Mouse (Mus musculus): ENCODE measurements at regions not wholly inside any gene's neighbourhood (a gene's known extent, or its start where the extent isn't known, plus 50 kb on each side); places are given as distances from the start of the nearest gene placed in this dataset.

DNA sequence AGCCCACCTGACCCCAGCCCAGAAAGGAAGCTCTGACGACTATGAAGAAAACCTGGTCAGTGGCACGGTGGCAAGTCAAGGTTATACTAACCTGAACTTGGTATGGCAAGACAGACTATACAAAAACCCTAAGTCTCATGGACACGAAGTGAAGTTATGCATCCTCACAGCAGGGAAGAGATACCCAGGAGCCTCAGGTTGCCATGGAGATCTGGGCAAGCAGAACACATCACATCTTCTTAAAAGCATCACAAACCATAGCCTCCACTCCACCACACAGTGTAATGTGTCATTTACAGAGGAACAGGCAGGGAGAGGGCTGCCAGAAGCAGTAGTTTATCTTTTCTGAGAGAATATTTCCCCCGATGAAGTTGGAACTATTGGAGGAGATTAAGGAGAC, 146.5 kb downstream of the Slc39a8 start:
- Histone ChIP-seq H3K9me3 (ENCODE audit: low read length) (no peaks in the 10 kb centered on the region), H3K4me3 (ENCODE audit: low read length) (no peak overlapping the region), H3K27ac (no peak overlapping the region), H3K9ac (replicated peaks; ENCODE audit: low read length) (no peak overlapping the region), H3K4me2 (ENCODE audit: low read depth, low read length) (no peak overlapping the region), H3K4me1 (ENCODE audit: insufficient read depth, low read length) (no peaks in the 10 kb centered on the region), H3K36me3 (ENCODE audit: insufficient read depth, low read length) (no peaks in the 10 kb centered on the region), H3K27me3 (ENCODE audit: insufficient read depth, low read length) (no peaks in the 10 kb centered on the region)
- TF ChIP-seq CTCF (IDR thresholded peaks at IDR 0.05; ENCODE audit: low read depth), result no peak
- ATAC-seq (peak; percentile 55; the same call in 1 of the 2 replicates), DNase-seq (ENCODE audit: low spot score) (peak; percentile 13)
- 56% methylated on average over 4 of the region's 4 CpGs for WGBS

- H3K27ac ChIP-seq, result no peak overlapping the region
- ATAC-seq (no peak), DNase-seq (ENCODE audit: low spot score) (no peak)
- H3K4me3 ChIP-seq (ENCODE audit: low read length), result no peak overlapping the region
- no peak overlapping the region for H3K9ac ChIP-seq (replicated peaks; ENCODE audit: low read length)
- TF ChIP-seq CTCF (IDR thresholded peaks at IDR 0.05; ENCODE audit: low read depth), result no peak
- H3K4me2 ChIP-seq (ENCODE audit: low read depth, low read length), result no peak overlapping the region
- no peaks in the 10 kb centered on the region for H3K36me3 ChIP-seq (ENCODE audit: insufficient read depth, low read length)
- H3K27me3 ChIP-seq (ENCODE audit: insufficient read depth, low read length), result no peaks in the 10 kb centered on the region
- 73% methylated on average over 4 of the region's 4 CpGs for WGBS
- no peaks in the 10 kb centered on the region for H3K4me1 ChIP-seq (ENCODE audit: insufficient read depth, low read length)
- no peaks in the 10 kb centered on the region for H3K9me3 ChIP-seq (ENCODE audit: low read length)
These were observed 147.3 kb downstream of the Slc39a8 start for GRCm38 (mm10) chr3:135972413-135972812.

- H3K4me2 ChIP-seq (ENCODE audit: low read depth, low read length), result no peak overlapping the region
- TF ChIP-seq CTCF (IDR thresholded peaks at IDR 0.05; ENCODE audit: low read depth), result no peak
- H3K27me3 ChIP-seq (ENCODE audit: insufficient read depth, low read length), result no peaks in the 10 kb centered on the region
- no peak overlapping the region for H3K9ac ChIP-seq (replicated peaks; ENCODE audit: low read length)
- H3K4me3 ChIP-seq (ENCODE audit: low read length), result no peak overlapping the region
- DNase-seq (ENCODE audit: low spot score) (no peak), ATAC-seq (no peak)
- H3K9me3 ChIP-seq (ENCODE audit: low read length), result no peaks in the 10 kb centered on the region
- no peaks in the 10 kb centered on the region for H3K4me1 ChIP-seq (ENCODE audit: insufficient read depth, low read length)
- H3K27ac ChIP-seq, result no peak overlapping the region
- no peaks in the 10 kb centered on the region for H3K36me3 ChIP-seq (ENCODE audit: insufficient read depth, low read length)
- 82% methylated on average over 2 of the region's 2 CpGs for WGBS
These were observed 148.2 kb downstream of the Slc39a8 start for GRCm38 (mm10) chr3:135973243-135973642.

DNA sequence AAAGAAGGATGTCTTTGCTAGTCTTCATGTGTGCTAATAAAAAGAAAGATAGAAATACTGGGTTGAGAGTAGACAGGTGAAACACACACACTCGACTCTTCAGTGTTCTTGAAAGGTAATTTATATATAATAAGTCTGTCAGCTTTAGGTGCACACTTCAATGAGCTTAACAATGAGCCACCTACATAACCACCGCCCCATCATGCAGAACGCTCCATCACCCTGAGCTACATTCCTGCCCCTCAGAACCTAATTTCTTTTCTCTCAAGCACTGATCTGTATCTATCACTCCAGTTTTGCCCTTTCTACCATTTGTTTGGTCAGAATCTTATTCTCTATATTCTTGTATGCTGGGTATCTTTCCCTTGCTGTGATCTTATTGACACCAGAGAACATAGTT, 148.8 kb downstream of the Slc39a8 start:
- Histone ChIP-seq H3K4me2 (ENCODE audit: low read depth, low read length) (no peak overlapping the region), H3K4me1 (ENCODE audit: insufficient read depth, low read length) (no peaks in the 10 kb centered on the region), H3K36me3 (ENCODE audit: insufficient read depth, low read length) (no peaks in the 10 kb centered on the region), H3K4me3 (ENCODE audit: low read length) (no peak overlapping the region), H3K9ac (replicated peaks; ENCODE audit: low read length) (no peak overlapping the region), H3K27me3 (ENCODE audit: insufficient read depth, low read length) (no peaks in the 10 kb centered on the region), H3K27ac (no peak overlapping the region), H3K9me3 (ENCODE audit: low read length) (no peaks in the 10 kb centered on the region)
- ATAC-seq, result no peak
- no peak for DNase-seq (ENCODE audit: low spot score)
- WGBS, result 76% methylated on average over 3 of the region's 3 CpGs
- no peak for TF ChIP-seq CTCF (IDR thresholded peaks at IDR 0.05; ENCODE audit: low read depth)

DNA sequence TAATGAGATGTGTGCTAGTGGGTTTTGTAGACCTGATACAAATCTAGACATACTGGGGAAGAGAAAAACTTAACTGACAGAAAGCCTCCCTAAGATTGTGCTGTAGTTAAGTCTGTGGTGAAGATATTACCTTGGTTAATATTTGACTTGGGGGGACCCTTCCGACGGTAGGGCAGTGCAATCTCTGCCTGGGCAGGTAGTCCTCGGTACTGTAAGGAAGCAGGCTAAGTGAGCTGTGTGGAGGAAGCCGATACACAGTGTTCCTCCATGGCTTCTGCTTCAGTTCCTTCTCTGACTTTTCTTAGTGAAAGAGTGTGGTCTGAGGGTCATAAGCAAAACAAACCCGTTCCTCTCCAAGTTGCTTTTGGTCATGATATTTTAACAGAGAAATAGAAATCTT, 149.7 kb downstream of the Slc39a8 start:
- H3K4me1 ChIP-seq (ENCODE audit: insufficient read depth, low read length), result no peaks in the 10 kb centered on the region
- no peak for DNase-seq (ENCODE audit: low spot score)

GRCm38 (mm10) chr3:135987171-135987570, 162.1 kb downstream of the Slc39a8 start:
- Histone ChIP-seq H3K36me3 (ENCODE audit: insufficient read depth, low read length) (no peaks in the 10 kb centered on the region), H3K27ac (no peak overlapping the region), H3K4me1 (ENCODE audit: insufficient read depth, low read length) (peaks cover 3% of the 10 kb centered on the region; the same call in 1 of the 2 replicates), H3K4me3 (ENCODE audit: low read length) (no peak overlapping the region), H3K4me2 (ENCODE audit: low read depth, low read length) (no peak overlapping the region), H3K9me3 (ENCODE audit: low read length) (no peaks in the 10 kb centered on the region), H3K9ac (replicated peaks; ENCODE audit: low read length) (no peak overlapping the region), H3K27me3 (ENCODE audit: insufficient read depth, low read length) (no peaks in the 10 kb centered on the region)
- DNase-seq (ENCODE audit: low spot score) (no peak), ATAC-seq (no peak)
- no peak for TF ChIP-seq CTCF (IDR thresholded peaks at IDR 0.05; ENCODE audit: low read depth)
- 90% methylated on average over 3 of the region's 3 CpGs for WGBS

More for the DNA sequence above, 149.7 kb downstream of the Slc39a8 start:
- Histone ChIP-seq H3K27me3 (ENCODE audit: insufficient read depth, low read length) (no peaks in the 10 kb centered on the region), H3K4me3 (ENCODE audit: low read length) (no peak overlapping the region), H3K9me3 (ENCODE audit: low read length) (no peaks in the 10 kb centered on the region), H3K27ac (no peak overlapping the region), H3K9ac (replicated peaks; ENCODE audit: low read length) (no peak overlapping the region), H3K36me3 (ENCODE audit: insufficient read depth, low read length) (no peaks in the 10 kb centered on the region), H3K4me2 (ENCODE audit: low read depth, low read length) (no peak overlapping the region)
- ATAC-seq, result no peak
- no peak for TF ChIP-seq CTCF (IDR thresholded peaks at IDR 0.05; ENCODE audit: low read depth)
- 88% methylated on average over 5 of the region's 5 CpGs for WGBS

DNA sequence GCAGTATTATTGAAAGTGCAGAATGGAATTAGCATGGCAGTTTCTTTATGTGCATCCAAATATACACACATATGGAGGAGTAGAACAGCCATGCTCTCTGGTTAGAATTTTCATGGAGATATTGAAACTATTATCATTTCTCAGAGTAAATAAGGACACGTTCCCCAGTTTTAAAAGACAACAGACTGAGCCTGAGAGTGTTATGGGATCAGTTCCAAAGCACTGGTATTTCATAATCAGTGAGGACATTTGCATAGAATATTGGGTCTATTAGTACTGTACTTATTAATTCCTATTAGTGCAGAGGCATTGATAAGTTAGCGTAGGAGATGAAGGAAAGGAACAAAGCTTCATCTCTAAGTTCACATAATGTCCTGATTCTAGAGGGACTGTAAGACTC, 164.2 kb downstream of the Slc39a8 start:
- H3K4me2 ChIP-seq (ENCODE audit: low read depth, low read length), result no peak overlapping the region
- H3K4me3 ChIP-seq (ENCODE audit: low read length), result no peak overlapping the region
- H3K9ac ChIP-seq (replicated peaks; ENCODE audit: low read length), result no peak overlapping the region
- 80% methylated on average over 2 of the region's 2 CpGs for WGBS
- DNase-seq (ENCODE audit: low spot score) (no peak), ATAC-seq (no peak)
- no peak overlapping the region for H3K27ac ChIP-seq
- H3K27me3 ChIP-seq (ENCODE audit: insufficient read depth, low read length), result no peaks in the 10 kb centered on the region
- no peaks in the 10 kb centered on the region for H3K36me3 ChIP-seq (ENCODE audit: insufficient read depth, low read length)
- H3K9me3 ChIP-seq (ENCODE audit: low read length), result no peaks in the 10 kb centered on the region
- no peak for TF ChIP-seq CTCF (IDR thresholded peaks at IDR 0.05; ENCODE audit: low read depth)
- H3K4me1 ChIP-seq (ENCODE audit: insufficient read depth, low read length), result peaks cover 3% of the 10 kb centered on the region; the same call in 1 of the 2 replicates
